In genomic region chr9:37414666-37415065, GRCm38 (mm10) we compare ENCODE assay signal across 37 mouse cellular contexts. TPM values are rescaled to one million over a fixed set of nuclear protein-coding genes. Genes with fewer than 3 reads are reported as not detected.
"Had no signal": no experiment of that assay in that cellular context is flagged by ENCODE, and none has a peak within 500 bp of the region (broad histone marks: within the 10 kb centered on the region; RNA-seq: fewer than 3 reads in every experiment).

No protein-coding gene starts in this region.

- ATAC-seq: liver, embryonic 12.5 days; liver, postnatal 0 days; lung, postnatal 0 days; midbrain, embryonic 13.5 days; midbrain, embryonic 15.5 days; midbrain, embryonic 16.5 days had no signal

- H3K4me1 ChIP-seq: limb, embryonic 12.5 days; limb, embryonic 13.5 days; limb, embryonic 15.5 days; liver, embryonic 12.5 days; liver, embryonic 13.5 days; liver, embryonic 15.5 days; lung, embryonic 15.5 days; midbrain, embryonic 10.5 days; midbrain, embryonic 12.5 days; midbrain, embryonic 13.5 days; midbrain, embryonic 15.5 days; neural tube, embryonic 12.5 days; neural tube, embryonic 13.5 days had no signal

- H3K27ac ChIP-seq: limb, embryonic 10.5 days; limb, embryonic 12.5 days; limb, embryonic 13.5 days; limb, embryonic 15.5 days; liver, embryonic 12.5 days; liver, embryonic 13.5 days; liver, embryonic 14.5 days; liver, embryonic 15.5 days; lung, embryonic 15.5 days; macrophage; midbrain, embryonic 10.5 days; midbrain, embryonic 12.5 days; midbrain, embryonic 13.5 days; midbrain, embryonic 15.5 days; neural tube, embryonic 12.5 days; neural tube, embryonic 13.5 days had no signal

- H3K36me3 ChIP-seq: limb, embryonic 10.5 days; limb, embryonic 12.5 days; limb, embryonic 13.5 days; limb, embryonic 15.5 days; liver, embryonic 12.5 days; liver, embryonic 13.5 days; liver, embryonic 15.5 days; lung, embryonic 15.5 days; midbrain, embryonic 10.5 days; midbrain, embryonic 12.5 days; midbrain, embryonic 13.5 days; midbrain, embryonic 15.5 days; neural tube, embryonic 12.5 days; neural tube, embryonic 13.5 days had no signal

- H3K9ac ChIP-seq: limb, embryonic 12.5 days; limb, embryonic 13.5 days; limb, embryonic 15.5 days; liver, embryonic 12.5 days; liver, embryonic 13.5 days; liver, embryonic 14.5 days; liver, embryonic 15.5 days; liver, postnatal 0 days; lung, embryonic 14.5 days; lung, embryonic 15.5 days; midbrain, embryonic 12.5 days; midbrain, embryonic 13.5 days; midbrain, embryonic 15.5 days; neural tube, embryonic 12.5 days; neural tube, embryonic 13.5 days had no signal

- H3K9me3 ChIP-seq: limb, embryonic 10.5 days; limb, embryonic 12.5 days; limb, embryonic 13.5 days; limb, embryonic 15.5 days; liver, embryonic 12.5 days; liver, embryonic 13.5 days; liver, embryonic 15.5 days; lung, embryonic 15.5 days; megakaryocyte, embryonic 14.5 days; midbrain, embryonic 10.5 days; midbrain, embryonic 12.5 days; midbrain, embryonic 13.5 days; midbrain, embryonic 15.5 days; neural tube, embryonic 12.5 days; neural tube, embryonic 13.5 days had no signal

- H3K27me3 ChIP-seq: liver, embryonic 15.5 days; lung, embryonic 15.5 days; midbrain, embryonic 15.5 days had no signal

- H3K4me3 ChIP-seq: limb, embryonic 10.5 days; limb, embryonic 12.5 days; limb, embryonic 13.5 days; limb, embryonic 15.5 days; liver, embryonic 12.5 days; liver, embryonic 13.5 days; liver, embryonic 15.5 days; lung, embryonic 15.5 days; megakaryocyte, embryonic 14.5 days; midbrain, embryonic 10.5 days; midbrain, embryonic 12.5 days; midbrain, embryonic 13.5 days; midbrain, embryonic 15.5 days; myocyte; neural tube, embryonic 12.5 days; neural tube, embryonic 13.5 days had no signal

- DNase-seq: left cerebral cortex, postnatal 4 days; liver, embryonic 13.5 days; liver, postnatal 0 days; lung, adult 18-20 months; lung, adult 2 months; lung, embryonic 14.5 days; lung, postnatal 10 days; lung, postnatal 14 days; lung, postnatal 36 days; lung, postnatal 4 days; midbrain, embryonic 14.5 days had no signal

- H3K4me2 ChIP-seq: limb, embryonic 12.5 days; limb, embryonic 13.5 days; limb, embryonic 15.5 days; liver, embryonic 11.5 days; liver, embryonic 12.5 days; liver, embryonic 13.5 days; liver, embryonic 15.5 days; lung, embryonic 14.5 days; lung, embryonic 15.5 days; midbrain, embryonic 11.5 days; midbrain, embryonic 12.5 days; midbrain, embryonic 13.5 days; midbrain, embryonic 15.5 days; neural tube, embryonic 12.5 days; neural tube, embryonic 13.5 days had no signal

RNA-seq across cellular contexts. Expression of gene Robo4, which starts 13.0 kb away (rescaled TPM):
- total RNA-seq: megakaryocyte, adult 5-6 weeks; monocyte, adult 5-6 weeks had no signal
- polyA plus RNA-seq: macrophage, myocyte had no signal

RNA-seq across cellular contexts. Expression of gene Robo3, which starts 18.4 kb away (rescaled TPM):
- total RNA-seq: megakaryocyte, adult 5-6 weeks; monocyte, adult 5-6 weeks had no signal
- polyA plus RNA-seq: limb, embryonic 12.5 days; macrophage had no signal

RNA-seq across cellular contexts. Expression of gene Hepacam, which starts 47.5 kb away (rescaled TPM):
- total RNA-seq: megakaryocyte progenitor cell, adult 5-6 weeks; megakaryocyte, adult 5-6 weeks; monocyte, adult 5-6 weeks had no signal
- polyA plus RNA-seq: limb, embryonic 12.5 days; liver, embryonic 11.5 days; liver, embryonic 12.5 days; liver, embryonic 14.5 days; liver, embryonic 15.5 days; liver, embryonic 16.5 days; liver, postnatal 0 days; lung, embryonic 14.5 days; macrophage; midbrain, embryonic 11.5 days; myocyte; neural tube, embryonic 11.5 days had no signal
